Mouse (Mus musculus) hindbrain, embryonic 12.5 days (tissue): ENCODE measurements around the gene Adam19. TPM values are rescaled to one million over a fixed set of nuclear protein-coding genes. Genes with fewer than 3 reads are reported as not detected.
"Not testable (repeated sequence)": the region's sequence is repeated elsewhere in the genome, so short reads cannot be mapped to it uniquely, and the experiment has no call there.

Experiments used
- ATAC-seq: fragments of 200-750 bp; cut with Nextera tagmentation; 2 replicates; pipeline ENCODE4 v1.8.0; 2017; ENCODE audit warnings: moderate TSS enrichment; ENCODE audit not compliant: low FRiP score
- H3K27ac ChIP-seq: fragments of 300-500 bp; sonication (generic); 2 replicates; pipeline ENCODE4 v1.5.1; 2016; ENCODE audit warnings: mild to moderate bottlenecking
- H3K27me3 ChIP-seq: fragments of 300-500 bp; sonication (generic); 2 replicates; pipeline ENCODE4 v1.6.1; 2016; ENCODE audit warnings: mild to moderate bottlenecking
- H3K36me3 ChIP-seq: fragments of 300-500 bp; sonication (generic); 2 replicates; pipeline ENCODE4 v1.6.1; 2016; ENCODE audit warnings: mild to moderate bottlenecking
- H3K4me1 ChIP-seq: fragments of 300-500 bp; sonication (generic); 2 replicates; pipeline ENCODE4 v1.6.1; 2016
- H3K4me2 ChIP-seq: fragments of 300-500 bp; sonication (generic); replicated peaks from 2 replicates; pipeline ENCODE4 v1.6.1; 2016; ENCODE audit warnings: mild to moderate bottlenecking
- H3K4me3 ChIP-seq: fragments of 300-500 bp; sonication (generic); 2 replicates; pipeline ENCODE4 v1.5.1; 2016; ENCODE audit warnings: mild to moderate bottlenecking
- H3K9ac ChIP-seq: fragments of 300-500 bp; sonication (generic); 2 replicates; pipeline ENCODE4 v1.6.1; 2016; ENCODE audit warnings: mild to moderate bottlenecking, moderate library complexity
- H3K9me3 ChIP-seq: fragments of 300-500 bp; sonication (generic); replicated peaks from 2 replicates; pipeline ENCODE4 v1.6.1; 2016; ENCODE audit warnings: mild to moderate bottlenecking
- whole genome bisulfite sequencing: fragments of 180-500 bp; shearing (Covaris S2); methylation state at CpG from one replicate; pipeline ENCODE4 v1.1.7; 2016; 5-methylcytosine and 5-hydroxymethylcytosine counted together
- polyA plus RNA-seq: library from polyadenylated mRNA; unstranded; fragments of >200 nt; fragmentation: Nextera tagmentation; extraction: Ambion mirVana; gene quantifications from 2 replicates; pipeline ENCODE4 v1.2.1, GENCODE M21; 2016

The Adam19 gene
- polyA plus RNA-seq, 1 experiment from 2014 or later = 17.3 TPM

GRCm38 (mm10) chr11:46143342-46143741, 87.5 kb downstream of the Adam19 start:
- H3K4me1 ChIP-seq = no peaks in the 10 kb centered on the region
- no peaks in the 10 kb centered on the region for H3K27me3 ChIP-seq
- peaks cover 60% of the 10 kb centered on the region for H3K36me3 ChIP-seq
- H3K27ac ChIP-seq = no peak overlapping the region
- H3K9ac ChIP-seq = no peak overlapping the region
- WGBS = 89% methylated on average over 6 of the region's 6 CpGs
- H3K9me3 ChIP-seq = no peaks in the 10 kb centered on the region
- no peak for ATAC-seq
- H3K4me2 ChIP-seq = no peak overlapping the region
- H3K4me3 ChIP-seq = no peak overlapping the region

- Histone ChIP-seq H3K9ac (no peak overlapping the region), H3K27ac (no peak overlapping the region), H3K27me3 (no peaks in the 10 kb centered on the region), H3K4me3 (no peak overlapping the region), H3K4me1 (no peaks in the 10 kb centered on the region), H3K36me3 (peaks cover 40% of the 10 kb centered on the region), H3K9me3 (no peaks in the 10 kb centered on the region), H3K4me2 (no peak overlapping the region)
- WGBS = 87% methylated on average over 11 of the region's 11 CpGs
- no peak for ATAC-seq
Measured at GRCm38 (mm10) chr11:46145163-46145875, 89.5 kb downstream of the Adam19 start.

GRCm38 (mm10) chr11:46146619-46147018, 90.8 kb downstream of the Adam19 start:
- H3K4me2 ChIP-seq = no peak overlapping the region
- no peaks in the 10 kb centered on the region for H3K4me1 ChIP-seq
- H3K27ac ChIP-seq = no peak overlapping the region
- H3K36me3 ChIP-seq = peaks cover 27% of the 10 kb centered on the region
- no peaks in the 10 kb centered on the region for H3K27me3 ChIP-seq
- H3K4me3 ChIP-seq = no peak overlapping the region
- ATAC-seq = no peak
- no peaks in the 10 kb centered on the region for H3K9me3 ChIP-seq
- WGBS = 90% methylated on average over 5 of the region's 5 CpGs
- H3K9ac ChIP-seq = no peak overlapping the region

- no peaks in the 10 kb centered on the region for H3K36me3 ChIP-seq
- H3K4me3 ChIP-seq = no peak overlapping the region
- no peaks in the 10 kb centered on the region for H3K4me1 ChIP-seq
- H3K4me2 ChIP-seq = no peak overlapping the region
- H3K9ac ChIP-seq = no peak overlapping the region
- no peaks in the 10 kb centered on the region for H3K27me3 ChIP-seq
- ATAC-seq = no peak
- 89% methylated on average over 8 of the region's 8 CpGs for WGBS
- H3K27ac ChIP-seq = no peak overlapping the region
- no peaks in the 10 kb centered on the region for H3K9me3 ChIP-seq
Measured at GRCm38 (mm10) chr11:46156945-46157344, 101.2 kb downstream of the Adam19 start.

- no peak overlapping the region for H3K4me3 ChIP-seq
- no peak for ATAC-seq
- no peak overlapping the region for H3K27ac ChIP-seq
- no peaks in the 10 kb centered on the region for H3K4me1 ChIP-seq
- no peak overlapping the region for H3K9ac ChIP-seq
- no peak overlapping the region for H3K4me2 ChIP-seq
- no peaks in the 10 kb centered on the region for H3K36me3 ChIP-seq
- H3K27me3 ChIP-seq = no peaks in the 10 kb centered on the region
- no peaks in the 10 kb centered on the region for H3K9me3 ChIP-seq
Measured at GRCm38 (mm10) chr11:46157462-46157861, 101.7 kb downstream of the Adam19 start.

- Histone ChIP-seq H3K4me3 (peak within 1 kb of the TSS; percentile 47), H3K9me3 (no peaks in the 10 kb centered on the region), H3K9ac (peak within 1 kb of the TSS; percentile 58), H3K27me3 (peaks cover 23% of the 10 kb centered on the region), H3K27ac (no peak within 1 kb of the TSS), H3K4me1 (peaks cover 14% of the 10 kb centered on the region), H3K36me3 (no peaks in the 10 kb centered on the region), H3K4me2 (peak within 1 kb of the TSS; percentile 90)
- WGBS = 3% methylated on average over 40 of the region's 40 CpGs
- ATAC-seq = peak; percentile 71
Measured at GRCm38 (mm10) chr11:46165866-46166585, 110.2 kb downstream of the Adam19 start, which contains the start of gene Nipal4. TSS of gene Nipal4 (minus strand) at chr11:46166508.

GRCm38 (mm10) chr11:46168506-46168905, 112.7 kb downstream of the Adam19 start:
- Histone ChIP-seq H3K4me1 (peaks cover 14% of the 10 kb centered on the region), H3K4me2 (no peak overlapping the region), H3K36me3 (no peaks in the 10 kb centered on the region), H3K4me3 (no peak overlapping the region), H3K27ac (no peak overlapping the region), H3K9ac (no peak overlapping the region), H3K9me3 (no peaks in the 10 kb centered on the region), H3K27me3 (peaks cover 23% of the 10 kb centered on the region)
- 89% methylated on average over 7 of the region's 7 CpGs for WGBS
- ATAC-seq = no peak

GRCm38 (mm10) chr11:46169908-46170307, 114.1 kb downstream of the Adam19 start:
- H3K27ac ChIP-seq = 0 out of 2 replicates have a peak overlapping the region, but pooled peaks have one; percentile 7

GRCm38 (mm10) chr11:46172128-46172527, 116.3 kb downstream of the Adam19 start:
- Histone ChIP-seq H3K36me3 (no peaks in the 10 kb centered on the region), H3K27ac (no peak overlapping the region), H3K9ac (no peak overlapping the region), H3K4me1 (peaks cover 6% of the 10 kb centered on the region; the same call in 1 of the 2 replicates), H3K9me3 (no peaks in the 10 kb centered on the region), H3K27me3 (no peaks in the 10 kb centered on the region; the same call in 1 of the 2 replicates), H3K4me3 (no peak overlapping the region), H3K4me2 (no peak overlapping the region)
- no peak for ATAC-seq
- 90% methylated on average over 9 of the region's 9 CpGs for WGBS

More at GRCm38 (mm10) chr11:46169908-46170307, 114.1 kb downstream of the Adam19 start:
- Histone ChIP-seq H3K27me3 (peaks cover 17% of the 10 kb centered on the region), H3K4me3 (no peak overlapping the region), H3K9me3 (no peaks in the 10 kb centered on the region), H3K4me1 (peaks cover 14% of the 10 kb centered on the region), H3K36me3 (no peaks in the 10 kb centered on the region), H3K9ac (no peak overlapping the region), H3K4me2 (no peak overlapping the region)
- ATAC-seq = no peak; the same call in 1 of the 2 replicates
- 27% methylated on average over 3 of the region's 3 CpGs for WGBS

GRCm38 (mm10) chr11:46176155-46176554, 120.4 kb downstream of the Adam19 start:
- Histone ChIP-seq H3K9me3 (no peaks in the 10 kb centered on the region), H3K4me1 (no peaks in the 10 kb centered on the region), H3K27ac (no peak overlapping the region), H3K4me3 (no peak overlapping the region), H3K36me3 (no peaks in the 10 kb centered on the region), H3K27me3 (no peaks in the 10 kb centered on the region), H3K9ac (no peak overlapping the region), H3K4me2 (no peak overlapping the region)
- WGBS = 94% methylated on average over 6 of the region's 6 CpGs
- ATAC-seq = no peak

GRCm38 (mm10) chr11:46177246-46178043, 121.7 kb downstream of the Adam19 start:
- Histone ChIP-seq H3K27me3 (no peaks in the 10 kb centered on the region), H3K4me2 (no peak overlapping the region), H3K4me3 (no peak overlapping the region), H3K4me1 (no peaks in the 10 kb centered on the region), H3K27ac (no peak overlapping the region), H3K36me3 (no peaks in the 10 kb centered on the region), H3K9ac (no peak overlapping the region), H3K9me3 (no peaks in the 10 kb centered on the region)
- WGBS = 70% methylated on average over 10 of the region's 10 CpGs
- ATAC-seq = no peak

- H3K36me3 ChIP-seq, ATAC-seq, H3K27me3 ChIP-seq, H3K4me3 ChIP-seq, H3K9ac ChIP-seq, H3K27ac ChIP-seq, H3K4me1 ChIP-seq, H3K4me2 ChIP-seq, H3K9me3 ChIP-seq: not testable (repeated sequence)
- WGBS = 91% methylated on average over 1 of the region's 1 CpGs
Measured at GRCm38 (mm10) chr11:46182031-46182430, 126.2 kb downstream of the Adam19 start.
